Mouse (Mus musculus) spleen, adult 2 months (tissue): ENCODE measurements around the gene Pdlim1.

Experiments
- CTCF ChIP-seq: fragments of 200-500 bp; IDR thresholded peaks from 2 replicates; pipeline ENCODE4 v1.5.1; 2011; ENCODE audit warnings: mild to moderate bottlenecking, inconsistent platforms; ENCODE audit not compliant: insufficient read depth, insufficient read length, insufficient replicate concordance; ENCODE audit errors: extremely low read depth
- POLR2A ChIP-seq: fragments of 200-500 bp; IDR thresholded peaks from 2 replicates; pipeline ENCODE4 v1.6.1; 2011; ENCODE audit warnings: low read depth, low read length, inconsistent platforms

DNA sequence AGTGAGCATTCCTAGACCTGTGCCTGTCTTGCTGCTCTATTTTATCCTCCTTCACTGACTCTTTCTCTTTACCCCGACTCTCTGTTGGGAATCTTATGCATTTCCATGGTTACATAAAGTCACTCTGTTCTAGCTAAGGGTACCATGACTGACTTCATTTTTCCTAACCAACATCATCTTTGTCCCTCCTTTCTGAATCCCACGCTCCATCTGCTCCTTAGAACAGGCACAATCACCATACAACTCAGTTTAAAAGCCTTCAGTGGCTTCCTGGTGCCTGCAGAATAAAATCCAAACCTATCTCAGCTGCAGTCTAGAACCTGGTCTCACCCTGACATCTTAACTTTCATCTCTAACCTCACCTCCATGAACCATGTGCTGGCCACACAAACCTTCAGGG lies 26.9 kb upstream of the Pdlim1 start:
- TF ChIP-seq CTCF: no peak
- TF ChIP-seq POLR2A: no peak
